Mouse (Mus musculus) CH12.LX (cell line): Measurements from ENCODE around the gene Pgm2l1. TPM values are rescaled to one million over a fixed set of nuclear protein-coding genes. Genes with fewer than 3 reads are reported as not detected.

Experiments
- DNase-seq: peaks from one replicate; pipeline ENCODE4 v3.0.0-alpha.2; 2013; ENCODE audit errors: extremely low read depth
- H3K27ac ChIP-seq: 2 replicates; pipeline ENCODE4 v1.5.1; 2012; ENCODE audit warnings: low read depth, mild to moderate bottlenecking, control low read depth, moderate library complexity; ENCODE audit not compliant: insufficient read depth
- H3K27me3 ChIP-seq: replicated peaks from 2 replicates; pipeline ENCODE3; 2012; ENCODE audit warnings: inconsistent platforms
- H3K36me3 ChIP-seq, 2 experiments: replicated peaks in 1 of 2; 2 replicates each; pipeline versions ENCODE3 to v1.6.1; 2012; ENCODE audit warnings: inconsistent platforms in 1 of 2, low read length in 1 of 2, mild to moderate bottlenecking in 1 of 2, mixed read lengths in 1 of 2, moderate library complexity in 1 of 2; ENCODE audit not compliant: control insufficient read depth in 1 of 2, insufficient read depth in 1 of 2
- H3K4me1 ChIP-seq, 2 experiments: 2 replicates each; pipeline ENCODE4 v1.6.1; 2012; ENCODE audit warnings: inconsistent platforms in 1 of 2, moderate library complexity in 1 of 2; ENCODE audit not compliant: insufficient read depth in 2 of 2, control insufficient read depth in 1 of 2
- H3K4me2 ChIP-seq: 2 replicates; pipeline ENCODE4 v1.6.1; 2012; ENCODE audit warnings: low read depth, mild to moderate bottlenecking, control low read depth; ENCODE audit not compliant: poor library complexity, insufficient read depth, severe bottlenecking
- H3K4me3 ChIP-seq, 3 experiments: fragments of 150-350 bp in 1 of 3; sonication (generic) in 1 of 3; replicated peaks in 1 of 3; 2 replicates each; pipeline versions ENCODE3 to v1.5.1; 2011 to 2012; ENCODE audit warnings: low read depth in 2 of 3, low read length in 2 of 3, mild to moderate bottlenecking in 2 of 3, moderate library complexity in 2 of 3, control low read depth in 1 of 3, improper control_type of control experiment in 1 of 3, inconsistent platforms in 1 of 3, mixed read lengths in 1 of 3; ENCODE audit not compliant: poor library complexity in 1 of 3
- H3K79me2 ChIP-seq: replicated peaks from 2 replicates; pipeline ENCODE4 v1.6.1; 2012; ENCODE audit warnings: mild to moderate bottlenecking, moderate library complexity; ENCODE audit not compliant: control insufficient read depth, poor library complexity, insufficient read depth, severe bottlenecking; ENCODE audit errors: extremely low read depth
- H3K9ac ChIP-seq: 2 replicates; pipeline ENCODE4 v1.6.1; 2012; ENCODE audit warnings: low read depth, mild to moderate bottlenecking, control low read depth, moderate library complexity; ENCODE audit not compliant: insufficient read depth
- H3K9me3 ChIP-seq: replicated peaks from 2 replicates; pipeline ENCODE3; 2012; ENCODE audit warnings: low read length, inconsistent platforms, mixed read lengths
- BHLHE40 ChIP-seq: IDR thresholded peaks from 2 replicates; pipeline ENCODE4 v1.6.1; 2011; ENCODE audit warnings: mild to moderate bottlenecking, low read depth, low read length, improper control_type of control experiment
- CTCF ChIP-seq, 2 experiments: IDR thresholded peaks in 1 of 2; conservative IDR thresholded peaks in 1 of 2; 2 replicates each; pipeline ENCODE4 v1.5.1; 2011 to 2012; ENCODE audit warnings: low read depth in 2 of 2, low read length in 2 of 2, improper control_type of control experiment in 1 of 2, inconsistent platforms in 1 of 2, mild to moderate bottlenecking in 1 of 2, moderate library complexity in 1 of 2
- E2F4 ChIP-seq: IDR thresholded peaks from 2 replicates; pipeline ENCODE4 v1.6.1; 2011; ENCODE audit warnings: low read depth, low read length, improper control_type of control experiment; ENCODE audit not compliant: insufficient replicate concordance
- EP300 ChIP-seq: IDR thresholded peaks from 2 replicates; pipeline ENCODE4 v1.6.1; 2011; ENCODE audit warnings: low read length, improper control_type of control experiment
- ETS1 ChIP-seq: conservative IDR thresholded peaks from 2 replicates; pipeline ENCODE4 v1.6.1; 2012; ENCODE audit warnings: low read depth, mild to moderate bottlenecking, inconsistent platforms, low read length, improper control_type of control experiment, moderate library complexity
- GABPA ChIP-seq: IDR thresholded peaks from 2 replicates; pipeline ENCODE4 v1.6.1; 2012; ENCODE audit warnings: low read depth, low read length, improper control_type of control experiment, inconsistent platforms; ENCODE audit not compliant: insufficient replicate concordance
- HCFC1 ChIP-seq: IDR thresholded peaks from 2 replicates; pipeline ENCODE4 v1.6.1; 2012; ENCODE audit warnings: low read depth, mild to moderate bottlenecking, inconsistent platforms, low read length, improper control_type of control experiment
- IRF4 ChIP-seq: IDR thresholded peaks from 2 replicates; pipeline ENCODE4 v1.6.1; 2014; ENCODE audit warnings: low read depth, mild to moderate bottlenecking, inconsistent platforms, low read length, improper control_type of control experiment
- JUN ChIP-seq: IDR thresholded peaks from 2 replicates; pipeline ENCODE4 v1.6.1; 2011; ENCODE audit warnings: low read depth, mild to moderate bottlenecking, low read length, improper control_type of control experiment, moderate library complexity; ENCODE audit not compliant: insufficient read depth
- MAFK ChIP-seq: IDR thresholded peaks from 2 replicates; pipeline ENCODE4 v1.6.1; 2011; ENCODE audit warnings: low read length, improper control_type of control experiment; ENCODE audit not compliant: insufficient replicate concordance
- MEF2A ChIP-seq: IDR thresholded peaks from 2 replicates; pipeline ENCODE4 v1.6.1; 2014; ENCODE audit warnings: low read depth, mild to moderate bottlenecking, inconsistent platforms, low read length, improper control_type of control experiment, borderline replicate concordance
- MXI1 ChIP-seq: IDR thresholded peaks from 2 replicates; pipeline ENCODE4 v1.6.1; 2011; ENCODE audit warnings: mild to moderate bottlenecking, low read depth, low read length, improper control_type of control experiment
- MYC ChIP-seq: IDR thresholded peaks from 2 replicates; pipeline ENCODE4 v1.6.1; 2011; ENCODE audit warnings: low read depth, mild to moderate bottlenecking, improper control_type of control experiment, low read length
- NELFE ChIP-seq: IDR thresholded peaks from 2 replicates; pipeline ENCODE4 v1.6.1; 2011; ENCODE audit warnings: low read depth, low read length, improper control_type of control experiment
- NRF1 ChIP-seq: IDR thresholded peaks from 2 replicates; pipeline ENCODE4 v1.6.1; 2014; ENCODE audit warnings: low read depth, mild to moderate bottlenecking, inconsistent platforms, low read length, improper control_type of control experiment, moderate library complexity
- PAX5 ChIP-seq: IDR thresholded peaks from 2 replicates; pipeline ENCODE4 v1.6.1; 2012; ENCODE audit warnings: low read length, inconsistent platforms, mixed read lengths
- RAD21 ChIP-seq: IDR thresholded peaks from 2 replicates; pipeline ENCODE4 v1.6.1; 2011; ENCODE audit warnings: low read depth, mild to moderate bottlenecking, low read length, improper control_type of control experiment, moderate library complexity
- RCOR1 ChIP-seq: conservative IDR thresholded peaks from 2 replicates; pipeline ENCODE4 v1.6.1; 2012; ENCODE audit warnings: low read depth, mild to moderate bottlenecking, inconsistent platforms, low read length, improper control_type of control experiment
- SMC3 ChIP-seq: IDR thresholded peaks from 2 replicates; pipeline ENCODE4 v1.6.1; 2011; ENCODE audit warnings: low read depth, low read length, improper control_type of control experiment
- TBP ChIP-seq: conservative IDR thresholded peaks from 2 replicates; pipeline ENCODE4 v1.6.1; 2011; ENCODE audit warnings: low read depth, low read length, improper control_type of control experiment
- TCF12 ChIP-seq: IDR thresholded peaks from 2 replicates; pipeline ENCODE4 v1.6.1; 2014; ENCODE audit warnings: low read depth, mild to moderate bottlenecking, inconsistent platforms, low read length, improper control_type of control experiment
- USF1 ChIP-seq: IDR thresholded peaks from 2 replicates; pipeline ENCODE4 v1.6.1; 2014; ENCODE audit warnings: low read depth, mild to moderate bottlenecking, inconsistent platforms, low read length, improper control_type of control experiment
- USF2 ChIP-seq: conservative IDR thresholded peaks from 2 replicates; pipeline ENCODE4 v1.6.1; 2011; ENCODE audit warnings: low read depth, low read length, improper control_type of control experiment
- ZC3H11A ChIP-seq: IDR thresholded peaks from 2 replicates; pipeline ENCODE4 v1.6.1; 2012; ENCODE audit warnings: low read depth, mild to moderate bottlenecking, inconsistent platforms, low read length, improper control_type of control experiment
- ZNF384 ChIP-seq: IDR thresholded peaks from 2 replicates; pipeline ENCODE4 v1.6.1; 2012; ENCODE audit warnings: low read depth, low read length, improper control_type of control experiment, inconsistent platforms
- dilution Hi-C: fragments of 300-500 bp; cut with MboI; formaldehyde crosslinking; loops from 2 replicates; pipeline ENCODE4 v1.14.3; 2020; ENCODE audit warnings: low sequenced_read_pairs; ENCODE audit not compliant: extremely low pct_unique_long_range_greater_than_20kb, extremely low pct_ligation_motif_present
- in situ Hi-C: fragments of 300-500 bp; cut with MboI; formaldehyde crosslinking; loops from 3 replicates; pipeline ENCODE4 v1.14.3; 2019; ENCODE audit warnings: low sequenced_read_pairs, low pct_ligation_motif_present, low pct_unique_long_range_greater_than_20kb, mixed read lengths
- polyA plus RNA-seq: library from polyadenylated mRNA; unstranded; fragments of >175 nt; gene quantifications from 2 replicates; pipeline ENCODE4 v1.2.1, GENCODE M21; 2012; ENCODE audit warnings: low read depth; ENCODE audit not compliant: insufficient read length
- total RNA-seq, 2 experiments: library from RNA; depleted of rRNA; stranded (reverse); fragments of 300-350 nt in 1 of 2; fragments of >200 nt in 1 of 2; gene quantifications; 2 replicates each; pipeline ENCODE4 v1.2.3; 2012 to 2014

Gene Pgm2l1
- total and polyA plus RNA-seq, 3 experiments = 1.2 to 4.1 (median 3.4) TPM

DNA sequence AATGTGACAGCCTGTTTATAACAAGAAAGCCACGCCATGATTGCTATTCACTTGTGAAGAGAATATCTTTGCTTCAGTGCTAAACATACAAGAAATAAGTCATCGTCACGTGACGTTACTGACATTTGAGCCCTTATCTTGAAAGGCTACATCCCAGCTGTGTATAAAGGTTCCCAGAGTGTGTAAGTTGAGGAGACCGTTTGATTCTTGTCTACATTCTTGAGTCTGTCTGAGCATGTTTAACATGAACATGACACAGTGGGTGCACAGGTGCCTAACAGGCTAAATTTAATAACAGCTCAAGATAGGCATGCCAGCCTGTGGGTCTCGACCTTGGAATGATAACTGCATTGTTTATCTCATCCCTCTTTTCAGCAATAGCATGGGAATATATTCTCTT lies 47.3 kb downstream of the Pgm2l1 start:
- no peak overlapping the region for H3K27ac ChIP-seq
- no peak for TF ChIP-seq USF2
- TF ChIP-seq RCOR1 = no peak
- TF ChIP-seq ETS1 = no peak
- no peak overlapping the region for H3K9ac ChIP-seq
- H3K27me3 ChIP-seq = no peaks in the 10 kb centered on the region
- DNase-seq = no peak
- H3K9me3 ChIP-seq = no peaks in the 10 kb centered on the region
- no peak overlapping the region for H3K4me3 ChIP-seq
- dilution Hi-C loops = no loop called here
- in situ Hi-C loops = no loop called here
- no peaks in the 10 kb centered on the region for H3K4me1 ChIP-seq
- H3K4me2 ChIP-seq = no peak overlapping the region
- H3K79me2 ChIP-seq = no peaks in the 10 kb centered on the region
- no peaks in the 10 kb centered on the region for H3K36me3 ChIP-seq

DNA sequence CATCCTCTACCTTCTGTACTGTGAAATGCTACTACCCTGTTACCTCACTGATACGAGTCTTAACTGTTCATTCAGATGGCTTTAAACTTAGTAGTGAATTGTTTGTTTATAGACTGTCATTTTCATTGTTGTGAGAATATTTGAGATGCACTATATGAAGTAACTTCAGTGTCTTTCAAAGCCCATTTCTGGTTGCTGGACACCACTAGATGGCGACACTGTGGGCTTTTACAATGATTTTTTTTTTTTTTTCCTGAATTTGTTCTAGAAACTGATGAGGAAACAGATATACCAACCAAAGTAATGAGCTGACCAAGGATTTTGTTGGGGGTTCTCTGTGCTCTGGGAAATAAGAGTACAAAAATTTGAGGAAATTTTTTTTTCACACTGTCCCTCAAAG lies 49.2 kb downstream of the Pgm2l1 start:
- no peaks in the 10 kb centered on the region for H3K79me2 ChIP-seq
- H3K9me3 ChIP-seq = no peaks in the 10 kb centered on the region
- no peaks in the 10 kb centered on the region for H3K36me3 ChIP-seq
- peak; percentile 29 for DNase-seq
- TF ChIP-seq NELFE (no peak), JUN (no peak), SMC3 (peak; percentile 40), GABPA (no peak), MEF2A (no peak), TBP (no peak), BHLHE40 (no peak), ZNF384 (peak; percentile 99), MXI1 (no peak), CTCF (conservative IDR thresholded peaks at IDR 0.05 in 1 of 2, IDR thresholded peaks at IDR 0.05 in 1 of 2; ENCODE audit: low read depth in 2 of 2, low read length in 2 of 2) (peak; percentile 51 to 70), ZC3H11A (no peak)
- H3K27ac ChIP-seq = no peak overlapping the region
- H3K4me3 ChIP-seq = no peak overlapping the region
- H3K4me1 ChIP-seq = no peaks in the 10 kb centered on the region
- dilution Hi-C loops = no loop called here
- in situ Hi-C loops = no loop called here
- H3K27me3 ChIP-seq = no peaks in the 10 kb centered on the region
- no peak overlapping the region for H3K9ac ChIP-seq
- no peak overlapping the region for H3K4me2 ChIP-seq

DNA sequence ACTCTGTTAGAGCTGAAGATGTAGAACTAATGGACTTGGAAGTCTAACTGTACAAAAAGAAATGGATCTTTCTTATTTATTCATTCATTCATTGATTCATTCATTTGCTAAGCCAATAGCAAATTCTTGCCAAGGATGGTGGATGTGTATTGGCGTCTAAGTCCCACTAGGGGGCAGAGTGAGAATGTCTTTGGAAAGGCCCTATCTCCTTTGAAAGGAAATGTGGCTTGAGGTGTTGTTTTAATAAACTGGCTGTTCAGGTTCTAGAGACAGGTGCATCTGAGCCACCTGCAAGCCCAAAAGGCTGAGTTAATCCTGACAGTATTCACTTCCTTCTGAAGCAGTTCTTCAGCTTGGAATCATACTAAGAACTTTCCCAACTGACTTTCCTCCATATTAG lies 52.6 kb downstream of the Pgm2l1 start:
- Histone ChIP-seq H3K36me3 (no peaks in the 10 kb centered on the region), H3K4me2 (no peak overlapping the region), H3K9me3 (no peaks in the 10 kb centered on the region), H3K4me3 (no peak overlapping the region), H3K9ac (no peak overlapping the region), H3K27ac (no peak overlapping the region), H3K79me2 (no peaks in the 10 kb centered on the region), H3K4me1 (peaks cover 0 to 8% of the 10 kb centered on the region in 2 experiments; a peak in 2 of 4 replicates), H3K27me3 (peaks cover 14% of the 10 kb centered on the region)
- TF ChIP-seq MAFK (no peak), SMC3 (peak; percentile 72), NRF1 (no peak), CTCF (conservative IDR thresholded peaks at IDR 0.05 in 1 of 2, IDR thresholded peaks at IDR 0.05 in 1 of 2; ENCODE audit: low read depth in 2 of 2, low read length in 2 of 2) (peak; percentile 89 to 90), PAX5 (no peak), MXI1 (no peak), TCF12 (no peak), ZC3H11A (peak; percentile 8; the same call in 1 of the 2 replicates), RAD21 (peak; percentile 92), HCFC1 (no peak), GABPA (no peak), E2F4 (no peak), USF1 (no peak), MYC (0 out of 2 replicates have a peak, but pooled peaks have one; percentile 18), IRF4 (no peak), EP300 (no peak), NELFE (no peak)
- in situ Hi-C loops = loop anchor here (5.0 kb wide), 1 partner anchor 37 kb away; no protein-coding TSS in a partner anchor
- DNase-seq = peak; percentile 66
- dilution Hi-C loops = no loop called here
